Mouse (Mus musculus) heart, embryonic 16.5 days (tissue): ENCODE data around the gene Ssmem1. TPM values are rescaled to one million over a fixed set of nuclear protein-coding genes. Genes with fewer than 3 reads are reported as not detected.

Source experiments
- ATAC-seq: fragments of 200-750 bp; cut with Nextera tagmentation; replicated peaks from 2 replicates; pipeline ENCODE4 v1.8.0; 2017; ENCODE audit warnings: moderate number of reproducible peaks; ENCODE audit not compliant: insufficient read depth, low FRiP score; ENCODE audit errors: extremely low read depth
- H3K27ac ChIP-seq: fragments of 300-500 bp; sonication (generic); 2 replicates; pipeline ENCODE4 v1.5.1; 2014; ENCODE audit warnings: mild to moderate bottlenecking, low read length, control low read depth, moderate library complexity
- H3K27me3 ChIP-seq: fragments of 300-500 bp; sonication (generic); 2 replicates; pipeline ENCODE4 v1.6.1; 2014; ENCODE audit warnings: low read length, mixed read lengths; ENCODE audit not compliant: control insufficient read depth, insufficient read depth
- H3K36me3 ChIP-seq: fragments of 300-500 bp; sonication (generic); 2 replicates; pipeline ENCODE4 v1.6.1; 2014; ENCODE audit not compliant: control insufficient read depth, insufficient read depth
- H3K4me1 ChIP-seq: fragments of 300-500 bp; sonication (generic); 2 replicates; pipeline ENCODE4 v1.6.1; 2014; ENCODE audit warnings: low read length, mixed read lengths; ENCODE audit not compliant: control insufficient read depth, insufficient read depth
- H3K4me2 ChIP-seq: fragments of 300-500 bp; sonication (generic); 2 replicates; pipeline ENCODE4 v1.6.1; 2014; ENCODE audit warnings: low read depth, mild to moderate bottlenecking, control low read depth, low read length
- H3K4me3 ChIP-seq: fragments of 300-500 bp; sonication (generic); 2 replicates; pipeline ENCODE4 v1.5.1; 2014; ENCODE audit warnings: mild to moderate bottlenecking, control low read depth, low read length
- H3K9ac ChIP-seq: fragments of 300-500 bp; sonication (generic); 2 replicates; pipeline ENCODE4 v1.6.1; 2014; ENCODE audit warnings: low read length, control low read depth
- H3K9me3 ChIP-seq: fragments of 300-500 bp; sonication (generic); replicated peaks from 2 replicates; pipeline ENCODE4 v1.6.1; 2016; ENCODE audit warnings: low read length; ENCODE audit not compliant: control insufficient read depth
- WGBS: fragments of 180-500 bp; shearing (Covaris S2); extraction: QIAGEN DNeasy Blood & Tissue Kit; methylation state at CpG from one replicate; pipeline ENCODE4 v1.1.7; 2014; 5-methylcytosine and 5-hydroxymethylcytosine counted together
- polyA plus RNA-seq: library from polyadenylated mRNA; unstranded; fragments of >200 nt; fragmentation: Nextera tagmentation; extraction: Ambion mirVana; gene quantifications from 2 replicates; pipeline ENCODE4 v1.2.1, GENCODE M21; 2015

Gene Ssmem1
- polyA plus RNA-seq, 1 experiment from 2014 or later, result 0.12 TPM

GRCm38 (mm10) chr6:30538800-30539199 lies 29.2 kb downstream of the Ssmem1 start:
- ATAC-seq, result no peak
- WGBS, result 74% methylated on average over 5 of the region's 5 CpGs
- H3K9ac ChIP-seq, result no peak overlapping the region
- H3K27me3 ChIP-seq, result no peaks in the 10 kb centered on the region
- no peaks in the 10 kb centered on the region for H3K36me3 ChIP-seq
- peaks cover 9% of the 10 kb centered on the region for H3K4me1 ChIP-seq
- no peak overlapping the region for H3K4me2 ChIP-seq
- H3K4me3 ChIP-seq, result no peak overlapping the region
- no peak overlapping the region for H3K27ac ChIP-seq
- H3K9me3 ChIP-seq, result 0 out of 2 replicates have a peak, but pooled peaks cover 3% of the 10 kb centered on the region

GRCm38 (mm10) chr6:30541009-30541799 lies 31.6 kb downstream of the Ssmem1 start, which contains the start of gene Cpa2:
Gene Cpa2, plus strand, starts transcription at chr6:30541582.
- Histone ChIP-seq H3K36me3 (no peaks in the 10 kb centered on the region), H3K27ac (peak within 1 kb of the TSS; percentile 10; the same call in 1 of the 2 replicates), H3K4me1 (peaks cover 18% of the 10 kb centered on the region), H3K9me3 (0 out of 2 replicates have a peak, but pooled peaks cover 3% of the 10 kb centered on the region), H3K4me2 (no peak within 1 kb of the TSS), H3K9ac (no peak within 1 kb of the TSS), H3K27me3 (no peaks in the 10 kb centered on the region), H3K4me3 (no peak within 1 kb of the TSS)
- ATAC-seq, result no peak
- 70% methylated on average over 11 of the region's 11 CpGs for WGBS

GRCm38 (mm10) chr6:30542277-30542676 lies 32.6 kb downstream of the Ssmem1 start:
- no peaks in the 10 kb centered on the region for H3K27me3 ChIP-seq
- no peak overlapping the region for H3K4me3 ChIP-seq
- no peak overlapping the region for H3K9ac ChIP-seq
- H3K27ac ChIP-seq, result no peak overlapping the region
- H3K9me3 ChIP-seq, result 0 out of 2 replicates have a peak, but pooled peaks cover 3% of the 10 kb centered on the region
- H3K4me1 ChIP-seq, result peaks cover 27% of the 10 kb centered on the region
- WGBS, result 39% methylated on average over 6 of the region's 6 CpGs
- H3K36me3 ChIP-seq, result no peaks in the 10 kb centered on the region
- H3K4me2 ChIP-seq, result no peak overlapping the region
- ATAC-seq, result no peak

- Histone ChIP-seq H3K4me1 (peaks cover 30% of the 10 kb centered on the region), H3K9me3 (0 out of 2 replicates have a peak, but pooled peaks cover 3% of the 10 kb centered on the region), H3K4me3 (no peak overlapping the region), H3K9ac (no peak overlapping the region), H3K27ac (no peak overlapping the region), H3K36me3 (no peaks in the 10 kb centered on the region), H3K27me3 (no peaks in the 10 kb centered on the region), H3K4me2 (no peak overlapping the region)
- no peak for ATAC-seq
- 44% methylated on average over 12 of the region's 12 CpGs for WGBS
These were observed 33.4 kb downstream of the Ssmem1 start for GRCm38 (mm10) chr6:30543077-30543476.

- H3K4me2 ChIP-seq, result no peak overlapping the region
- no peak for ATAC-seq
- no peak overlapping the region for H3K4me3 ChIP-seq
- WGBS, result 59% methylated on average over 8 of the region's 8 CpGs
- H3K9me3 ChIP-seq, result 0 out of 2 replicates have a peak, but pooled peaks cover 3% of the 10 kb centered on the region
- no peaks in the 10 kb centered on the region for H3K27me3 ChIP-seq
- H3K27ac ChIP-seq, result no peak overlapping the region
- no peak overlapping the region; the same call in 1 of the 2 replicates for H3K9ac ChIP-seq
- peaks cover 32% of the 10 kb centered on the region for H3K4me1 ChIP-seq
- no peaks in the 10 kb centered on the region for H3K36me3 ChIP-seq
These were observed 34.2 kb downstream of the Ssmem1 start for GRCm38 (mm10) chr6:30543851-30544250.

- no peak overlapping the region for H3K4me3 ChIP-seq
- H3K4me2 ChIP-seq, result peak overlapping the region; percentile 20
- peak overlapping the region; percentile 12; the same call in 1 of the 2 replicates for H3K9ac ChIP-seq
- H3K27ac ChIP-seq, result peak overlapping the region; percentile 91
- 42% methylated on average over 7 of the region's 7 CpGs for WGBS
- H3K4me1 ChIP-seq, result peaks cover 38% of the 10 kb centered on the region
- no peaks in the 10 kb centered on the region for H3K27me3 ChIP-seq
- ATAC-seq, result peak; percentile 84
- H3K36me3 ChIP-seq, result no peaks in the 10 kb centered on the region
- no peaks in the 10 kb centered on the region for H3K9me3 ChIP-seq
These were observed 36.0 kb downstream of the Ssmem1 start for GRCm38 (mm10) chr6:30545689-30546088.

GRCm38 (mm10) chr6:30546571-30547273 lies 37.1 kb downstream of the Ssmem1 start:
- Histone ChIP-seq H3K9me3 (no peaks in the 10 kb centered on the region), H3K36me3 (no peaks in the 10 kb centered on the region), H3K4me3 (peak overlapping the region; percentile 40), H3K4me2 (peak overlapping the region; percentile 63), H3K27ac (peak overlapping the region; percentile 91), H3K9ac (peak overlapping the region; percentile 57), H3K4me1 (peaks cover 38% of the 10 kb centered on the region), H3K27me3 (no peaks in the 10 kb centered on the region)
- no peak for ATAC-seq
- 19% methylated on average over 17 of the region's 17 CpGs for WGBS

GRCm38 (mm10) chr6:30547274-30547645 lies 37.6 kb downstream of the Ssmem1 start:
- ATAC-seq, result 0 out of 2 replicates have a peak, but pooled peaks have one; percentile 41
- 1% methylated on average over 16 of the region's 17 CpGs for WGBS
- Histone ChIP-seq H3K4me1 (peaks cover 38% of the 10 kb centered on the region), H3K27me3 (no peaks in the 10 kb centered on the region), H3K9ac (peak overlapping the region; percentile 57), H3K4me3 (peak overlapping the region; percentile 40), H3K36me3 (no peaks in the 10 kb centered on the region), H3K27ac (peak overlapping the region; percentile 91), H3K9me3 (no peaks in the 10 kb centered on the region), H3K4me2 (peak overlapping the region; percentile 63)
